Mouse (Mus musculus) intestine, embryonic 14.5 days (tissue): ENCODE measurements around the gene Dner. TPM values are rescaled to one million over a fixed set of nuclear protein-coding genes. Genes with fewer than 3 reads are reported as not detected.

ENCODE experiments used
- ATAC-seq: fragments of 200-750 bp; cut with Nextera tagmentation; replicated peaks from 2 replicates; pipeline ENCODE4 v1.8.0; 2017; ENCODE audit warnings: low read depth, moderate number of reproducible peaks, moderate TSS enrichment, moderate library complexity; ENCODE audit not compliant: low FRiP score, low TSS enrichment
- DNase-seq: peaks from one replicate; pipeline ENCODE4 v3.0.0-alpha.2; 2018; ENCODE audit warnings: low spot score
- H3K27ac ChIP-seq: fragments of 300-500 bp; sonication (generic); 2 replicates; pipeline ENCODE4 v1.5.1; 2014; ENCODE audit warnings: low read depth, mild to moderate bottlenecking, control low read depth
- H3K27me3 ChIP-seq: fragments of 300-500 bp; sonication (generic); replicated peaks from 2 replicates; pipeline ENCODE4 v1.6.1; 2014; ENCODE audit warnings: low read length, control low read depth; ENCODE audit not compliant: control insufficient read depth, insufficient read depth
- H3K36me3 ChIP-seq: fragments of 300-500 bp; sonication (generic); 2 replicates; pipeline ENCODE4 v1.6.1; 2014; ENCODE audit warnings: low read length, control low read depth; ENCODE audit not compliant: control insufficient read depth, insufficient read depth
- H3K4me1 ChIP-seq: fragments of 300-500 bp; sonication (generic); replicated peaks from 2 replicates; pipeline ENCODE4 v1.6.1; 2014; ENCODE audit warnings: low read length, control low read depth, mixed read lengths; ENCODE audit not compliant: control insufficient read depth, insufficient read depth
- H3K4me2 ChIP-seq: fragments of 300-500 bp; sonication (generic); 2 replicates; pipeline ENCODE4 v1.6.1; 2014; ENCODE audit warnings: low read length
- H3K4me3 ChIP-seq: fragments of 300-500 bp; sonication (generic); 2 replicates; pipeline ENCODE4 v1.5.1; 2014; ENCODE audit warnings: low read depth, low read length, control low read depth, mixed read lengths
- H3K9ac ChIP-seq: fragments of 300-500 bp; sonication (generic); 2 replicates; pipeline ENCODE4 v1.6.1; 2014; ENCODE audit warnings: mild to moderate bottlenecking, low read length
- H3K9me3 ChIP-seq: fragments of 300-500 bp; sonication (generic); 2 replicates; pipeline ENCODE4 v1.6.1; 2016; ENCODE audit warnings: low read length, control low read depth; ENCODE audit not compliant: control insufficient read depth
- WGBS: fragments of 180-500 bp; shearing (Covaris S2); extraction: QIAGEN DNeasy Blood & Tissue Kit; methylation state at CpG from one replicate; pipeline ENCODE4 v1.1.7; 2014; 5-methylcytosine and 5-hydroxymethylcytosine counted together
- polyA plus RNA-seq: library from polyadenylated mRNA; unstranded; fragments of >200 nt; fragmentation: Nextera tagmentation; extraction: Ambion mirVana; gene quantifications from 2 replicates; pipeline ENCODE4 v1.2.1, GENCODE M21; 2014

Dner gene
- polyA plus RNA-seq, 1 experiment from 2014 or later, result 4.6 TPM

DNA sequence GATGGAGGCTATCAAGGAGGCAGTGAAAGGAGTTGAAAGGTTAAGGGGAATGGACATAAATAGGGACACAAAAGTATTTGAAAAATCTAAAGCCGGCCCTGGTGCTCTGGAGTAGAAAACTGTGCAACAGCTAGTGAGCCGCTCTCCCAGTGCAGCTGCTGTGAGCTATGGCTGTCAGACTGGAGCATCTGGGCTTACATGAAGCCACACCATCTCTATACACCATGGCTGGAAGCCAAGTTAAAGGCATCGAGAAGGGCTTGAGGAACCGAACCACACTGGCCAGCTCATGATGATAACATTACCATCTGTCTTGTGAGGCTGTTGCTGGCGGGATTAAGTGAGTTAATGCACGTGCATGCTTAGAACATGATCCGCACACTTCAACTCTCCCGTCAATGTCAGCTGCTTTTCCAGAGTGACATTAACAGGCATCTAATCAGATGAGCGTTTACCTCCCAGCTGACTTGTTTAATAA lies 278.2 kb downstream of the Dner start:
- Histone ChIP-seq H3K4me2 (no peak overlapping the region), H3K4me1 (0 out of 2 replicates have a peak, but pooled peaks cover 10% of the 10 kb centered on the region), H3K27ac (peak overlapping the region; percentile 6; the same call in 1 of the 2 replicates), H3K9me3 (no peaks in the 10 kb centered on the region), H3K27me3 (no peaks in the 10 kb centered on the region), H3K36me3 (no peaks in the 10 kb centered on the region), H3K9ac (no peak overlapping the region), H3K4me3 (no peak overlapping the region)
- no peak for ATAC-seq
- WGBS, result 37% methylated on average over 9 of the region's 9 CpGs
- DNase-seq, result no peak

DNA sequence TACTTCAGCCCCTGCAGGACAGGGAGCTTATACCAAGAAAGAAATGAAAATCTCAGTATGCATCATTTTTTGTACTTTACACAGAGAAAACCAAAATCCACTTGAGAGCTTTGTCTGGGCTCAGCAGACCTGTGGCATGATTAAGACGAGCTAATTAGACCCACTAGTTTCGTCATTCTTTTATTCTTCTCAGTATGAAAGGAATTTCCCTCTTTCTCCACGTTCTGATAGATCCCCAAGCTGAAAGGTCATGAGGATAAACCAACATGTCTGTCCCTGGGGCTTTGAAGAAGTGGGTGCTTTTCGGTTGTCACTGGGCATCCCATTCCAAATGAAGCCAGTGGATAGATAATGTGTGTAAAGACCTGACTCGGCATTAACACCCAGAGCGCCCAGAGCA lies 278.7 kb downstream of the Dner start:
- no peaks in the 10 kb centered on the region for H3K27me3 ChIP-seq
- no peaks in the 10 kb centered on the region for H3K9me3 ChIP-seq
- no peak overlapping the region for H3K4me2 ChIP-seq
- DNase-seq, result no peak
- H3K4me1 ChIP-seq, result 0 out of 2 replicates have a peak, but pooled peaks cover 10% of the 10 kb centered on the region
- no peak for ATAC-seq
- no peak overlapping the region for H3K9ac ChIP-seq
- no peak overlapping the region for H3K4me3 ChIP-seq
- H3K36me3 ChIP-seq, result no peaks in the 10 kb centered on the region
- peak overlapping the region; percentile 6; the same call in 1 of the 2 replicates for H3K27ac ChIP-seq
- 59% methylated on average over 6 of the region's 6 CpGs for WGBS

GRCm38 (mm10) chr1:84414464-84414863 lies 281.6 kb downstream of the Dner start:
- 86% methylated on average over 3 of the region's 3 CpGs for WGBS

DNA sequence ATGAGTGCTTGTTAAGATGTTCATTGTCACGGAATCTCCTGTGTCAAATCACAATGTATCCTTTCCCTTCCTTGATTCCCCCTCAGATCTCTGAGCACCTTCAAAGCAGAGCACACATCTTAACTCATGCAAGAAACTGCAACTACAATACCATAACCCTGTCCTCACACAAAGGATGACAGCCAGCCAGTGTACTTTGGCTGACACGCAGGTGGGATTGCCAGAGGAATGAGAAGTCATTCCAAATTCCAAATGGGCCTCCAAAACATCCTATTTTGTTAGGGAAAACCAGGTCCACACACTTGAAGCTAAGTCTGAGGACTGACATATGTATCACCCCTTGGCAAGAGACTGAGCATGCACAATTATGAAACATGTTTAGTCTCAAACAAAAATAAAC lies 286.5 kb downstream of the Dner start:
- ATAC-seq (no peak), DNase-seq (no peak)
- Histone ChIP-seq H3K4me3 (no peak overlapping the region), H3K27ac (no peak overlapping the region), H3K27me3 (no peaks in the 10 kb centered on the region), H3K9me3 (no peaks in the 10 kb centered on the region), H3K36me3 (no peaks in the 10 kb centered on the region), H3K4me1 (no peaks in the 10 kb centered on the region), H3K9ac (no peak overlapping the region), H3K4me2 (no peak overlapping the region)
- WGBS, result 75% methylated on average over 2 of the region's 2 CpGs

More at GRCm38 (mm10) chr1:84414464-84414863, 281.6 kb downstream of the Dner start:
- no peaks in the 10 kb centered on the region for H3K36me3 ChIP-seq
- no peak overlapping the region for H3K4me2 ChIP-seq
- H3K27me3 ChIP-seq, result no peaks in the 10 kb centered on the region
- 0 out of 2 replicates have a peak, but pooled peaks cover 10% of the 10 kb centered on the region for H3K4me1 ChIP-seq
- no peak for DNase-seq
- H3K9ac ChIP-seq, result no peak overlapping the region
- no peak overlapping the region for H3K4me3 ChIP-seq
- H3K27ac ChIP-seq, result no peak overlapping the region
- no peak for ATAC-seq
- H3K9me3 ChIP-seq, result no peaks in the 10 kb centered on the region

- WGBS, result 90% methylated on average over 2 of the region's 2 CpGs
- ATAC-seq (no peak), DNase-seq (no peak)
- H3K9me3 ChIP-seq, result no peaks in the 10 kb centered on the region
- H3K27me3 ChIP-seq, result no peaks in the 10 kb centered on the region
- H3K4me3 ChIP-seq, result no peak overlapping the region
- no peak overlapping the region for H3K4me2 ChIP-seq
- H3K27ac ChIP-seq, result no peak overlapping the region
- no peaks in the 10 kb centered on the region for H3K36me3 ChIP-seq
- H3K4me1 ChIP-seq, result no peaks in the 10 kb centered on the region
- H3K9ac ChIP-seq, result no peak overlapping the region
These were observed 287.1 kb downstream of the Dner start for GRCm38 (mm10) chr1:84408873-84409272.

- Histone ChIP-seq H3K36me3 (no peaks in the 10 kb centered on the region), H3K4me3 (no peak overlapping the region), H3K4me2 (no peak overlapping the region), H3K27ac (no peak overlapping the region), H3K27me3 (no peaks in the 10 kb centered on the region), H3K9ac (no peak overlapping the region), H3K4me1 (no peaks in the 10 kb centered on the region), H3K9me3 (no peaks in the 10 kb centered on the region)
- ATAC-seq (no peak), DNase-seq (no peak)
- 65% methylated on average over 4 of the region's 4 CpGs for WGBS
These were observed 289.1 kb downstream of the Dner start for GRCm38 (mm10) chr1:84406891-84407290.

DNA sequence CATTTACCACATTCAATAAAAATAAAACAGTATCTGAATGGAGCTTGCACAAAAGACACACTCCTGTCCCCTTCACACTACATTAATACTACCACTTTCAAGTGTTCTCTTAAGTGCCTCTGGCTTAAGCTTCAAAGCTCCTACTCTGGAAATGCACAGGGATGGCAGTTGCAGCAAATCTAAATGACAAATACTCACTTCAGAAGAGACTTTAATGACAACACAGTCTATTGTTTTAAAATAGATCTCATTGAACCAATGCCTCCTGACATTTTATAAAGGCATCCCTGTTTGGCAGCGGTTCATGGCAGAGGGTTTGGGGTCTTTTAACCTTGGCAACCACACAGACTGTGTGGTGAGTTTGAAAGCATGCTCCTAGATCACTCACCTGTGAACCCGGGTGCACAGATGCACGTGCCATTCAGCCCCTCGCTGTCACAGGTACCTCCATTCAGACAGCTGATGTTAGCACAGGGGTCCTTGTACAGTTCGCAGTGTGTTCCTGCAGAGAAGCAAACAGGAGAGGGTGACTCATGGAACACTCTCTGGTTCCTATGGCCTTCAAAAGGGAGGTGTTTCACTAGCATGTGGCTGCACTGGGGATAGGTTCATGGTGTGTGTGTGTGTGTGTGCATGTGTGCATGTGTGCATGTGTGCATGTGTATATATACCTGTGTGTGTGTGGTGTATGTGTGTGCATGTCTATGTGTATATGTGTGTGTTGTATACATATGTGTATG lies 290.3 kb downstream of the Dner start:
- Histone ChIP-seq H3K27me3 (no peaks in the 10 kb centered on the region), H3K4me1 (no peaks in the 10 kb centered on the region), H3K36me3 (no peaks in the 10 kb centered on the region), H3K4me2 (no peak overlapping the region), H3K4me3 (no peak overlapping the region), H3K9ac (no peak overlapping the region), H3K9me3 (no peaks in the 10 kb centered on the region), H3K27ac (no peak overlapping the region)
- DNase-seq (no peak), ATAC-seq (no peak)
- WGBS, result 87% methylated on average over 5 of the region's 5 CpGs

- WGBS, result 51% methylated on average over 12 of the region's 12 CpGs
- Histone ChIP-seq H3K4me2 (no peak overlapping the region), H3K4me3 (no peak overlapping the region), H3K9me3 (no peaks in the 10 kb centered on the region), H3K4me1 (no peaks in the 10 kb centered on the region), H3K27ac (no peak overlapping the region), H3K27me3 (no peaks in the 10 kb centered on the region), H3K36me3 (no peaks in the 10 kb centered on the region), H3K9ac (no peak overlapping the region)
- no peak for DNase-seq
- ATAC-seq, result no peak
These were observed 291.1 kb downstream of the Dner start for GRCm38 (mm10) chr1:84404880-84405279.

- H3K36me3 ChIP-seq, result no peaks in the 10 kb centered on the region
- no peak for ATAC-seq
- no peaks in the 10 kb centered on the region for H3K27me3 ChIP-seq
- no peaks in the 10 kb centered on the region; the same call in 1 of the 2 replicates for H3K4me1 ChIP-seq
- H3K9me3 ChIP-seq, result no peaks in the 10 kb centered on the region
- WGBS, result 82% methylated on average over 1 of the region's 1 CpGs
- H3K27ac ChIP-seq, result no peak overlapping the region
- no peak overlapping the region for H3K9ac ChIP-seq
- H3K4me2 ChIP-seq, result no peak overlapping the region
- DNase-seq, result no peak
- H3K4me3 ChIP-seq, result no peak overlapping the region
These were observed 293.9 kb downstream of the Dner start for GRCm38 (mm10) chr1:84402154-84402553.
